Mouse (Mus musculus): ENCODE results near the gene Wbp11. TPM values are rescaled to one million over a fixed set of nuclear protein-coding genes. Genes with fewer than 3 reads are reported as not detected.

The Wbp11 gene
- polyA plus RNA-seq (2012) = 221 and 222 TPM in 2 replicates

GRCm38 (mm10) chr6:136827881-136828561 is at the start of gene Wbp11:
Wbp11 (minus strand) TSS chr6:136828233.

GRCm38 (mm10) chr6:136875670-136876069 is 47.6 kb upstream of the Wbp11 start, which contains the start of gene Mgp:
Mgp (minus strand) TSS chr6:136875823.

DNA sequence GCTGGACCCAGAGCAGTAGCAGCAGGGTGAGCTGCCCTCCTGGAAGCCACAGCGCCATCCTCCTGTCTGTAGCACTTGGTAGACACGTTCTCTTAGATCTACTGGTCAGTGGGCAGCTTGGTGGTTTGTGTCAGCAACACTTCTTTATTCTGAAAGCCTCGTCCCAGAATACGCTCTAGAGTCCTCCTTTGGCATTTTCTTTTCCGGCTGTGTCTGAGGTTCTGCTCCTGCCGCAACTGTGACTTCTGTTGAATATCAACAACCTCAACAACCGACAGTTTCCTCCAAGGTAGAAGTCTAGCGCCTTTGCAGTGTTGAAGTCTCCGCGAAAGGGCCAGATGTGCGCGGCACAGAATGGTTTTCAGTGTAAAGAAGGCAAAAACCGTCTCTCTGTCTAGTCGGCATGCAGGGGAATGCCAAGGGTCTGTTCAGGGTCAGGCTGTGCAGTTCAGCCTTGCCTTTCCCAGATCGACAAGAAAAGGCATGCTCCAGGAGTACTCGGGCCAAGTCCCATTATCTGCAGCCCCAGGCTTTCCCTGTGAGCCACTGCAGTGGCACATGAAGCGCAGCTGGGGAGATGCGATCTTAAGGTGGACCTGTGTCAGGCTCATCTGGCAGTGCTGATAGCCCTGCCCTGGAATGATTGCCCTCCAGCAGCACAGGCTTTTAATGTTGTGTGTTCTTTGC is 29.3 kb upstream of the Wbp11 start, which contains the start of gene Art4:
TSS of gene Art4 (minus strand) at position 548 of the 687 bp plus-strand sequence.

GRCm38 (mm10) chr6:136835352-136835751 is 7.3 kb upstream of the Wbp11 start, which contains the start of gene Smco3:
Smco3 (minus strand) TSS chr6:136835452.

DNA sequence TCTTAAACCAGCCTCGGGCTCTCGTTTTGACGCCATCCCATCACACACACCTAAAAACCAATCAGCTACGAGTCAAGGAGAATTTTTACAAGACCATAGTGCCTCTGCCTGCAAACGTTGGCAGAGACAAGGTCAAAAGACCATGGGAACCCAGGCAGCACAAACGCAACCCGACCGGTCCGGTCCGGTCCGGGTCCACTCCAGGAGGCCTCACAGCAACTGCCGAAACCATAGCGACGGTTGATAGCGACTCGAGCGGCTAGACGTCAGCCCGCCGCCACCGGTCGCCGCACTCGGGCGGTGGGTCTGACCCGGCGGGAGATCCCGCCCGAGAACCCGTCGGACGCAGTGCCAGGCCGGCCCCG is 535 bp downstream of the Wbp11 start, which contains the start of gene BC049715:
TSS of gene BC049715 (plus strand) at position 111 of the 365 bp plus-strand sequence.

GRCm38 (mm10) chr6:136808014-136808417 is 20.0 kb downstream of the Wbp11 start, which contains the start of gene H2afj:
H2afj (plus strand) TSS chr6:136808244.

GRCm38 (mm10) chr6:136803739-136804633 is 24.0 kb downstream of the Wbp11 start, which contains the start of gene Hist4h4:
Hist4h4 (minus strand) TSS chr6:136804415.

DNA sequence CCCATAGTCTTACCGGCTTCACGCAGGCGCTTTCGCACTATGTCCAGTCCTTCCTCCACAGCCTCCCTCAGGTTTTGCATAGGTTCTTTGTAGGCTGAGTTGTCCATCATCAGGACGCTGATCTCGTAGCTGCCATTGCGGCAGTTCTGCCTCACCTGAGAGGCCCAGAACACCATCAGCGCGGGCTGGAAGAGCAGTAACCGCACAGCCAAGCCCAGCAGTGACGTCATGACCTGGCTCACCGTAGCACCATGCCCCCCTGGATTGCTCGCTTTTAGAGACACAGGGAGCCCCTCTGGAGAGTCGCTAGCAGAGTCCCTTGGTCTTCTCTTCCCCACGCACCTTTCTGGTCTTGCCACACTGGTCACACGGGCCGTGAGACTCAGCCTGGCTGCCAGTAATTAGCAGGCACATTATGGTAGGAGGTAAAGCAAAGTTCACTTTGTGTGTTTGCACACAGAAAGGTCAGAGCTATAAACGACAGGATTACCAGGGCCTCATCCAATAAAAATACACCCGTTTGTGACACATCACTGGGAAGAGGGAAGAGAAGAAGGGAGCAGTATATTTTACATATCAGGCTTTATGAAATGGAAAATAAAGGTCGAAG is 46.6 kb downstream of the Wbp11 start, which contains the start of gene Gucy2c:
TSS of gene Gucy2c (minus strand) at position 389 of the 610 bp plus-strand sequence.

Other genes with a start within 250 kb of the Wbp11 start
- 19.4 and 21.6 TPM in 2 replicates for gene Plbd1, start 166.3 kb downstream of the Wbp11 start, polyA plus RNA-seq (2012)
- gene Gucy2c, start 46.5 kb downstream of the Wbp11 start, polyA plus RNA-seq (2012) = not detected in 2 replicates
- gene Hist4h4, start 23.8 kb downstream of the Wbp11 start, polyA plus RNA-seq (2012) = 0.93 and 1.2 TPM in 2 replicates
- 545 and 575 TPM in 2 replicates for gene H2afj, start 20.0 kb downstream of the Wbp11 start, polyA plus RNA-seq (2012)
- gene BC049715, start 607 bp downstream of the Wbp11 start, polyA plus RNA-seq (2012) = 2.3 and 4.9 TPM in 2 replicates
- not detected in 2 replicates for gene Smco3, start 7.2 kb upstream of the Wbp11 start, polyA plus RNA-seq (2012)
- 1.3 and 1.8 TPM in 2 replicates for gene Art4, start 29.5 kb upstream of the Wbp11 start, polyA plus RNA-seq (2012)
- gene Mgp, start 47.6 kb upstream of the Wbp11 start, polyA plus RNA-seq (2012) = not detected in 2 replicates
- not detected in 2 replicates for gene Erp27, start 93.9 kb upstream of the Wbp11 start, polyA plus RNA-seq (2012)
- 0.02 and 0.12 TPM in 2 replicates for gene Pde6h, start 95.6 kb upstream of the Wbp11 start, polyA plus RNA-seq (2012)
- gene Arhgdib, start 113.7 kb upstream of the Wbp11 start, polyA plus RNA-seq (2012) = 228 and 280 TPM in 2 replicates